Mouse (Mus musculus): Measurements from ENCODE around the gene Dmrta2.

The Dmrta2 gene

DNA sequence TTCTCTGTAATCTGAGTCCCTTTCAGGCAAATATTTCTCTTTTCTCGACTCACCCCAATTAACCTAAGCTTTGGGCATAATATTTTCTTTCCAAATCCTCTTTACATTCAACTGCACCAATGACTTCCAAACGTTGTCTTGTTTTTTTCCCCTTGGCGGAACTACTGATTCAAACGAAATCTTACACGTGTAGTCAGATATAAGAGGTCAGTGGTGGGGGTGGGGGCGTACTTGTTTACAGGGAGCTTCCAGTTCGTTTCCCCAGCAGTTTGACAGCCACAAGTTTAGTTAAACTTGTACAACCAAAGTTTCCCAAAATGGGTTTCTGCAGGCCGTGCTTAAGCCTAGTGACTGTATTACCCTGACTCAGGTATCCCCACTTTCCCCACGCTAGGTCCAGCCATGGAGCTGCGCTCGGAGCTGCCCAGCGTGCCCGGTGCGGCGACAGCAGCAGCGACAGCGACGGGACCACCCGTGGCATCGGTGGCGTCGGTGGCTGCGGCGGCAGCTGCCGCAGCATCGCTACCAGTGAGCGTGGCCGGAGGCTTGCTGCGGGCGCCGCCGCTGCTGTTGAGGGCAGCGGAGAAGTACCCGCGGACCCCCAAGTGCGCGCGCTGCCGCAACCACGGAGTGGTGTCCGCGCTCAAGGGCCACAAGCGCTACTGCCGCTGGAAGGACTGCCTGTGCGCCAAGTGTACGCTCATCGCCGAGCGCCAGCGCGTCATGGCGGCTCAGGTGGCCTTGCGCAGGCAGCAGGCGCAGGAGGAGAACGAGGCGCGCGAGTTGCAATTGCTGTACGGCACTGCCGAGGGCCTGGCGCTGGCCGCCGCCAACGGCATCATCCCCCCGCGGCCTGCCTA, 1.8 kb downstream of the Dmrta2 start:
- DNase-seq (ENCODE audit: low spot score) = no peak

DNA sequence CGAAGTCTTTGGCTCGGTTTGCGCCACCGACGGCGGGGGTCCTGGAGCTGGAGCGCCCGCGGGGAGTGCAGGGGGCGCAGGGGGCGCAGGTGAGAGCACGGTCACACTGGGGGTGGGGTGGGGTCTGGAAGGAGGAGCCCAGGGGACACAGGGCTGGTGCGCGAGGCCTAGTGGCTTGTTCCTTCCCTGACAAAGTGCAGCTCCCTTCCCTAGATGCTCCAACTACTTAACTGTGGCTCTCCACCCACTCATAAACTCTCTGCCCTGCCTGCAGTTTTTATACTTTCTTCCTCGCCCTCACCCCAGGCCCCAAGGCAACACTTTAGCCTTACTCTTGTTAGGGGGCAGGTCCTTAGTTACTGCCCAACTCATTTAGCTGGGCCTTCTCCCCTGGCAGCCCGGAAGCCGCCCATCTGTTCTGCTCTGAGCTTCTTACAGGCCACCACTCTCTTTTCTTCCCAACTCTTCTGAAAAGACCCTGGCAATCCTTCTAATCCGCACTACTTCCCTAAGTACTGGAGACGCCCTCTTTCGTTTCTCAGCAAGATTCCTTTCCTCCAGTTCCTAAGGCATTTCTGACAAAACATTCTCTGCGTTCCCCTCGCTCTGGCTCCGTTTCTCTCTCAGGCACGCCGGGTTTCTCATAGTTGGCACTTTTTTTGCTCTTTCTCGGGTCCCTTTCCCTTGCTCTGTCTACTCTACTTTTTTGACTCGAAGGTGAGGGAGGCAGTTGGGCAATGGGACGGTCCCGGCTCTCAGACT, 2.6 kb downstream of the Dmrta2 start:
- DNase-seq (ENCODE audit: low spot score) = no peak

DNA sequence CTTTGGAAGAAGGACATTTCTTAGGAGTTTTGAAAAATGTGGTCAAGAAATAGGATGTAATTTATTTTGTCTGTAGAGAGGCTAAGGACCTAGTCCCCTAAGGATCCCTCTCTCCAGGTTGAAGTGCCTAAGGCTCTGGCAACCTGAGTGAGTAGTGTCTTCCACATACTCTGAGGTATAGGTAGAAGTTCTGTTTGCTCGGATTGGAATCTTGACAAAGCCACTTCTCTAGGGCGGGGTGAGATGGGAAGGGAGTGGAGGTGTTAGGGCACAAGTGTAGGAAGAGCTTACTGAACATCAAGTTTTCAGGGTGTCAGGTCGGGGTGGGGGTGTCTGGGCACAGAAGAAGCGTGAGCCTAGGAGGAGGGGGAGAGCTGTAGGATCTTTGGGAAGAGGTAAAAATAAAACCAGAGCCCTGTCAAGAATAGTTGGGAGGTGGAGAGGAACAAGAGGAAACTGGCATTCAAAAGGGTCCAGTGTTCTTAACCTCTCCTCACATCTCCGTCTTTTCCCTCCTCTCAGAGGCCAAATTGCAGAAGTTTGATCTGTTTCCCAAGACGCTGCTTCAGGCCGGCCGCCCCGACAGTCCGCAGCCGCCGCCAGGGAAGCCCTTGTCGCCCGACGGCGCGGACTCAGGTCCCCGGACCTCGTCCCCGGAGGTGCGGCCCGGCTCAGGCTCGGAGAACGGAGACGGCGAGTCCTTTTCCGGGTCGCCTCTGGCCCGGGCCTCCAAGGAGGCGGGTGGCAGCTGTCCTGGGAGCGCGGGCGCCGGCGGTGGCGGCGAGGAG, 3.4 kb downstream of the Dmrta2 start:
- no peak for DNase-seq (ENCODE audit: low spot score)

- DNase-seq (ENCODE audit: low spot score) = no peak
Measured at GRCm38 (mm10) chr4:109981871-109982680, 4.2 kb downstream of the Dmrta2 start.

DNA sequence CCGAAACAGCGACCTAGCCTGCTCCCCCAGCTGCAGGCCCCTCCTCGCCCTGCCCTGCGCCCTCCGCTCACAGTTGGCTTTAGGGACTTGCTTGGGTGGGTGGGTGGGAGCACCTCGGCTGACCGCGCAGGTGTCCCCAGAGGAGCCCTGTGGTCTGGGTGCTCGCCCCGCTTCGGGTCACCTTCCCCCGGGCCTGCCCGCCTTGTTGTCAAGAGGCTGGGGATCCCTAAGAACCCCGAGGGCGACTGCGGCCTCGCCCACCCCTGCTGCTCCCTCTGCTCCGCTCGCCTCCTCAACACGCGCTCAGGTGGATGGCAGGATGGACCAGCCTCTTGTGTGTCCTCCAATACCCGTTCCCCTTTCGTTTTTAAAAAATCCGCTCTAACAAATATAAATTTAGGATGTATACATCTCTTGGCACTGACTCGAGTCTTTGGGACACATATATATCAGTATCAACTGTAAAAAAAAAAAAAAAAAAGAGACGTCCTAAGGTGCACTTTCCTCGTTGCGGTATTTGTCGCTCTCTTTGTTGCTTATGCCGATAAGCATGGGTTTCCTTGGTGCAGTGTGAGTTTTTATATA, 4.9 kb downstream of the Dmrta2 start:
- no peak for DNase-seq (ENCODE audit: low spot score)

DNA sequence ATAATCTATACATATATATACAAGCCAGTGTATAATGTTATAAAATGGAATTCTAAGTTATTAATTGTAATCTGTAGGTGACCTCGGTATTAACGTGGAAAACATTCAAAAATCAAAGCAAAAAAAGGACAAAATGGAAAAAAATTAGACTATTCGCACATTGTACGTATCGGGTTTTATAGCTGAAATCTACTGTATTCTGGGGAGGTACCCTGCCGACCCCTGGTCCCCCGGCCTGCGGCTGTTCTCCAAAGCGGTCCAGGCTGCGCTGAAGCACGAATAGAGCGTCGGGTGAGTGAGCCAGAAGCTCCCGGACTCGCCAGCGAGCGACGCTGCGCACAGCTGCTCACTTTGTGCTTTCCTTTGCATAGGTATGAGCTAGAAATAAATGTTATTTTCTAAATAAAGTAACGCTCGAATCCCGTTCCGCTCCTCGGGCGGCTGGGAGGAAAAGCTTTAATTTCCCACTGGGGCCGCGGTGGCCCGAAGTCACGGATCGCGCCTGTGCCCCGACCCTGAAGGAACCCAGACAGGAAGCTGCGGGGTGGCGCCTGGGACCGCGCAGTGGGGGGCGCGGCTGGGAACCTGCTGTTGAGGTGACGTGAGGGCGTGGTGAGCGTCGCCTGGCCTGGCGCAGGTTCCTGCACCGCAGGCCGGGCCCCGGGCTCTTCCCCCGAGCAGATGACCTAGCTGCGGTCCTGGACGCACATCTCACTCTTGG, 5.6 kb downstream of the Dmrta2 start:
- DNase-seq (ENCODE audit: low spot score) = no peak

- DNase-seq (ENCODE audit: low spot score) = no peak
Measured at GRCm38 (mm10) chr4:109984011-109984411, 6.2 kb downstream of the Dmrta2 start.

DNA sequence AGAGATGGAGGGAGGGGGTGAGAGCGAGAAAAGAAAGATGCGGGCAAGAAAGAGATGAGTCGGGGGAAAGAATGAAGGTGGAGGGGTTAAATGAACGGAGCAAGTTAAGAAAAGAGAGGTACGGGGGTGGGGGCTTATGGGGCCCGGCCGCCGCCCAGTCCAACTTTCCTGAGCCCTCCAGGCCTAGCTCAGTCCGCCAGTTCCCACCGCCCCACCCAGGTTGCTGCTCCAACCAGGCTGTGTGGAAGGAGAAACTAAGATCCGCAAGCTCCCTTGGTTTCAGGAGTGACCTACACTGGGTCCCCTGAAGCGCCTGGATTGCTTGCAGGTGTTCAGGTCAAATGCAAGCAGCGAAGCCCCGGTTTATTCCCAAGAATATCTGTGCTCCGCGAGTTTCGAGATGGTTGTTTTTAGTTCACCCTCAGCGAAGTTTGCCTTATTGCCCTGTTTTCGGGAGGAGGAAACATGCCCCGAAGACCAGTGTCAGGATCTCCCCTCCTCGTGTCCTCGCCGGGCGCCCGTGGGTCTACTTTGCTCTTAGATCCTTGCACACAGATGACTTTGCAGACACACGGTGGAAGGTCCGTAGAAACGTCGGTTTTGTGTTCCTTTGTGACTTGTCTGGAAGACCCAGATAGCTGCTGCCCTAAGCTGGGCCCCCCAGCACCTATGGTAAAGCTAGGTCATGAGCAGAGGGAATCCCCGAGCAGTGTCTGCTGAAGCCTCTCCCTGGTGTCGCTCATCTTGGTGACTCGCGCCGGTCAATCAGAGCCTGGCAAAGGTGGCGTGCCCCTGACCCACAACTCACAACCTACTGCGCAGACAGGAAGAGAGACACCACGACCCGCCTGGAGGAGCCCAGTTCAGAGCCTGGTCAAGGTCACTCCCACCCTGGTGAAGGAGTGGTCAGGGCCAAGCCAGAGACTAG, 6.9 kb downstream of the Dmrta2 start:
- no peak for DNase-seq (ENCODE audit: low spot score)

- no peak for DNase-seq (ENCODE audit: low spot score)
Measured at GRCm38 (mm10) chr4:109985424-109986172, 7.7 kb downstream of the Dmrta2 start.

DNA sequence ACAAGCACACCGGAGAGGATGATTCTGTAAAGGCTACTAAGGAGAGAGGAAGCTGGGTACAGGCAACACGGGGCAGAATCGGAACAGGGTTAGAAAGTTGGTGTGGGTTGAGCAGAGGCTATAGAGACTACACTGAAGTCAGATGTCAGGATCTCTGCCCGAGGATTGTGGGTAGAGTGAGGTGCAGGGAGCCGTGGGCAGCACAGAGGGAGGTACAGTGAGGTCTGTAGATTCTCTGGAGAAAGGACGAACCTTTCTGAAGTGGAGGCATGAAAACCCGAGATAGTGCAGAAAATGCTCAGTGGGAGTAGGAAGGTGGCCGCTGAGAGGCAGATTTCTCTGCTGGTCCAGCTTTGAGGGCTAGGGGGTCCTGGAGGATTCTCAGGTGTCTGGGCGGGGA, 8.4 kb downstream of the Dmrta2 start:
- DNase-seq (ENCODE audit: low spot score) = no peak

DNA sequence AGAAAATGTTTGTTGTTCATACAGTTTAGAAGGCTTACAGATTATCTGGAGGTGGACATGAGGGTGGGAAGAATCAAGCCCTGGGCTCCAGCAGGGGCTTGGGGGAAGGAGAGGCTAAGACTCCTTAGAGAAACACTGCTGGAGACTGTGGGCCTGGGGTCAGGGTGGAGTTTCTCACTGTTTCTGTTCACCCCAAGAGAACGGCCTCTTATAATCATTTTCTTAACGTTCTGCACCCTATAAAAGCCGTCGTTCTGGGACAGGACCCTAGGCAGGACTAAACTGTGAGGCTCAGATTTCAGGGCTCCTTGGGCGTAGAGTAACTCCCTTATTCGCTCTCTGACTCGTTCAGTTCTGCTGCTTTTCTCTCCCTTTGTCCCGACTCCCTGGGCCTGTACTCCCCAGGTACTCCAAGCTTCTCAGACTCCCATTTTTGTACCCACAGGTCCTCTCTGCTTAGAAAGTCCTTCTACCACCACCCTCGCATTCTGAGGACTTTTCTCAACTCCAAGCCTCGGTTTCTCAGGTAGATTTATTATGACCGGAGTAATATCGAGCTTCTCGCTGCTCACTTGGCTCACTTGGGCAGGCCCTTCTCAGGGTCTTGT, 9.0 kb downstream of the Dmrta2 start:
- DNase-seq (ENCODE audit: low spot score) = no peak

GRCm38 (mm10) chr4:109987560-109988362, 9.9 kb downstream of the Dmrta2 start:
- no peak for DNase-seq (ENCODE audit: low spot score)

- DNase-seq (ENCODE audit: low spot score) = no peak
Measured at GRCm38 (mm10) chr4:109988411-109988810, 10.6 kb downstream of the Dmrta2 start.

- DNase-seq (ENCODE audit: low spot score) = no peak
Measured at GRCm38 (mm10) chr4:109989213-109989612, 11.4 kb downstream of the Dmrta2 start.

DNA sequence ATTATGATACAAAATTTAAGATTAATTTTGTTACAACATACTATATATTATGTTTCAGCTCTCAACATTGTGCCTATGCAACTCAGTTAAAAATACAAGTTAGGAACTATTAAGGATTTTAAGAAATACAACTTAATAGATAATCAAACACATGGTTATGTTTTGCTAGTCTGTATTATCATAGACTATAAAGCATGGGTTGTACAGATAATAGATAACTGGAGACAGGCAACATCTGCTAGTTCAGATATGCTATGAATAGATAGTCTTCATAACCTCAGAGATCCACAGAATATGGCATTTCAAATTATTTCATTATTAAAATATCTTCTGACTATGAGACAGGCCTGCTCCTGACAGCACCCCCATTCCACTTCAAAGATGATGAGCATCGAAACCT, 28.2 kb downstream of the Dmrta2 start:
- no peak for DNase-seq (ENCODE audit: low spot score)

DNA sequence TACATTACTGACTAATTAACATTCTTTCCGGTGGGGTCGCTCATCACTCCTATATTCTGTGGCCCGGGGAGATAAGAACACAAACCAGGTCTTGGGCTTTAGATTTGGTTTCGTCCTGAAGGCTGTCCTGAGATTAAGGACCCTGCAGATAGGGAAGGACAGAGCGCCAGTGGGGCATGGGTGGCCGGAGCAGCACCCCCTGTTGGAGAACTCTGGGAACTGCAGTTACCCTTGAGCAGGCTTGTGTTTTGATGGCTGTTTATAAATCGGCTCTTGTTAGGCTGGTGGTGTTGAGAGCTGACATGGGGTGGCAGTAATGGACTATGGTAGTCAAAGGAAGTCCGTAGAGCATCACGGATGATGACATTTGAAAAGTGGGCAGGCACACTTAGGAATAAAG, 41.3 kb downstream of the Dmrta2 start:
- DNase-seq (ENCODE audit: low spot score) = no peak

DNA sequence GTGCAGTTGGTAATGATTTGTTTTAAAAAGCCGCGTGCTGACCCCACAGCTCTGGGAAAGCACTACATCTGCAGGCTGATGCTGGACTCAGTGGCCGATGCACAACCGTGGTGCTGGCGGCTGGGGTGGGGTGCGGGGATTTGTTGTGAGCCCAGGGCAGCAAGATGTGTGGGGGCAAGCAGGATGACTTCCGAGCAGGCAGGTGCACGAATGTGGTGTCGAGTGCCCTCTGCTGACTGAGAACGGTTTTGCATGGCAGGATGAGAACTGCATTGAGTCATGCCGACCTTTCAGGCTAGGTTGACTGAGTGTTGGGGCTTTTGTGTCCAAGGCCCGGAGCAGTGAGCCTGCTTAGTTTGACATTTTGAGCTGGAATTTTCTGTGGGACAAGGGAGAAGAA, 42.4 kb downstream of the Dmrta2 start:
- DNase-seq (ENCODE audit: low spot score) = peak; percentile 55
